Mouse (Mus musculus): ENCODE results near the gene Mfsd4a.
A peak's percentile ranks its signal among the peaks of the same experiment; 100 is the strongest.

Gene Mfsd4a

DNA sequence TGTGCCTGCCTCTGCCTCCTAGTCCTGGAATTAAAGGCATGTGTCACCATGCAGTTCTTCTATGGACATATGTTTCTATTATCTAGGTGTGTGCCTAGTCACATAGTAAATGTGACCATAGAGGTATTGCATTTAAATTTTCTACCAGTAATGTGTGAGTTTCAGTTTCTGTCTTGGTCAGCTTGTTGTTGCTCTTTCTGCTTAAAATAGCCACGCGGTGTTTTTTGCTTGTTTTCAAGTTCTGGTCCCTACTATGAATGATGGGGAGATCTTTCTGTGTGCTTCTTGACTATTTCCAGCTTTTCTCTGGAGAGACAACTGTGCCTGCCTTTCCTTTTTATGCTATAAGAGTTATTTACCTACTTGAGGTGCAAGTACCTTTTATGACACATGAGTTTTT is 56.1 kb downstream of the Mfsd4a start:
- DNase-seq, result no peak

DNA sequence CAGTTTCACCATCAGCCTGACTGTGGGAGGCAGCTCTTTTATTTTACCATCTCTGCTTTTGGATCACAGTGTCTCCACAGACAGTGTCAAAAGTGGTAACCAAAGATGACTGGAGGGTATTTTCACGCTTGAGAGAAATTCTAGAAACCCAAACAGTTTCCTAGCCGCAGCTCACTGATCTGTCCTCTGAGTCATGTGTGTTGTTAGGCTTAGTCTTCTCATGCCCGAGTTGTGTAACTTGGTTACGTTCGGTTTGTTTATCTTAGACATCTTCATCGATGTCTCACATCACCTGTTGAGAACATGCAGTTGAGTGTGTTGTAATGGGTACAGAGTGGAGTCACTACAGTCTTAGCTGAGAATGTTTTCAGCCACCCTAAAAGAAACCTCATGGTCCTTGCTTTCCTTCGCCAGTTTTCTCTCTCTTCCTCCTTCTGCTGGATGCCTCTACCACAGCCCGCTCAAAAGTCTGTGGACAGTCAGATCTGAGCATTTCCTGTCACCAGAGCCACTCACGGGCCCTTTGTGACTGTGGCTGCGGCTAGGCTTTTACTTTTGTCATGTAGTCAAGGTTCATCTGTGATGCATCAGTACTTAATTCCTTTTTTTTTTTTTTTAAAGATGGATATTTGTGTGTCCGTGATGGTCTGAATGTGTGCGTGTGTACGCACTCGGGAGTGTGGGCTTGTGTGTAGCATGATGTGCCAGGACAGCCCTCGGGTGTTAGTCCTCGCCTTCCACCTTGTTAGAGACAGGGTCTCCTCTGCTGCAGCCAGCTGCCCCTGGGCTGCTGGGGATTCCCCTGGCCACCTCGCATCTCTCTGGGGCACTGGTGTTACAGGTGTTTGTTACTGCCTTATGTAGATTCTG is 57.0 kb downstream of the Mfsd4a start:
- no peak for DNase-seq

GRCm38 (mm10) chr1:132008881-132009644 is 58.8 kb downstream of the Mfsd4a start:
- no peak for DNase-seq

DNA sequence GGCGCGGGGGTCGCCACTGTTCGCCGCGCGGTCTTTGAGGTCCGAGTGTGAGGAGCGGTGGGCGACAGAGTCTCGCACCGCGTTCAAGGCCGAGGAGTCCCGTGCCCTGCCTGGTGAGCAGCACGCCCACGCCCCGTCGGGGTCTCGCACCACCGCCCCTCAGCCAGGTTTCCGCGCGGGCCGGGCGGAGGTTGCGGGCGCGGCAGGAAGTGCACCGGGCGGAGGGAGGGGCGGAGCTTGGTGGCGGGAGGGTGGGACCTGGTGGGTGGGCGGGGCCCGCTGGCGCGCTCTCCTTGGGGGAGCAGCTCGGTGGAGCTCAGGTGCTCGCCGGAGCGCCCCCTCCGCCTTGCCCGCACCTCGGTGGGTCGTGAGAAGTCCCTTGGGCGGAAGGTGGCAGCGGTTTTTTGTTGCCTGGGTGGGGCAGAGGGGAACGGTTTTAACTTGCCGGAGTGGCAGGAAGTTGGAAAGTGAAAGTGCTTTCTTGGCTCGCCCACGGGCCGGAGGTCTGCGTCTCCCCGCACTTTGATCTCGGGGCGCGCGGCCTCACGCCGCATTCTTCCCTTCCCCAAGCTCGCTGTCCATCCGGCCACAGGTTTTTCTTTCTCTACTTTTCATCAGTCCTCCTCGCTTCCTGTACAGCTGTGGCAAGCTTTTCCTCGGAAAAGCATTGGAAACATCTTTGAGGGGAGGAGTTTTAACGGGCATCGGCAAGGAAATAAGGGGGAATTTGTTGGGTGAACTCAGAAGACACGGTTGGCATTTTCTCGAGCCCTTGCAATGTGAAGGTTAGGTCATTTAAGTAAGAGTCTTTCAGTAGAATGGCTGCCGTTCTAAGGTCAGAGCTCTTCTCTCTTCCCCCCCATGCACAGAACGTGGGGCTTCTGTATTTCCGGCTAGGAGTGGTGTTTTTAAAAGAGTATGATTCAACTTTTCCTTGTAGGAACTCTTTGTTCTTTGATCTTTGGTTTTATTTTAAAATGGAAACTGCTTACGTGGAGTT is 59.7 kb downstream of the Mfsd4a start:
- DNase-seq, result peak; percentile 87

- peak; percentile 96 for DNase-seq
These were observed 60.5 kb downstream of the Mfsd4a start, which contains the start of gene Elk4 for GRCm38 (mm10) chr1:132007282-132007815. TSS of gene Elk4 (plus strand) at chr1:132007607.

DNA sequence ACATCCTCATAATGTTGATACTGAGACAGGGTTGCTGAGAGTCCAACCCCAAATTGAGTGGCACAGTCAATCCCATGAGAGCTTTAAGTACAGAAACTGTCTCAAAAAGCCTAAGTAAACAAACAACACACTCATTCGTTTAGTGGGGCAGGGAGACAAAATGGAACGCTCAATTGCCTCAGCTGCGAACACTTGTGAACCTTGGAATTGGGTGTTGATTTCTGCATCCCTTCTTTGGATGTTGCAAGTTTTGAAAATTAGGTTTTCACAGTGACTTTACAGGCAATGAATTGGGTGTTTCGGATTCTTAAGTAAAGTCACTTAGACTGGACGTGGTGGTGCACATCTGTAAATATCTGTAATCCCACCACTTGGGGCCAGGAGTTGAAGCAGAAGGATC is 61.1 kb downstream of the Mfsd4a start:
- DNase-seq, result no peak

- peak; percentile 43 for DNase-seq
These were observed 61.8 kb downstream of the Mfsd4a start for GRCm38 (mm10) chr1:132006046-132006445.

DNA sequence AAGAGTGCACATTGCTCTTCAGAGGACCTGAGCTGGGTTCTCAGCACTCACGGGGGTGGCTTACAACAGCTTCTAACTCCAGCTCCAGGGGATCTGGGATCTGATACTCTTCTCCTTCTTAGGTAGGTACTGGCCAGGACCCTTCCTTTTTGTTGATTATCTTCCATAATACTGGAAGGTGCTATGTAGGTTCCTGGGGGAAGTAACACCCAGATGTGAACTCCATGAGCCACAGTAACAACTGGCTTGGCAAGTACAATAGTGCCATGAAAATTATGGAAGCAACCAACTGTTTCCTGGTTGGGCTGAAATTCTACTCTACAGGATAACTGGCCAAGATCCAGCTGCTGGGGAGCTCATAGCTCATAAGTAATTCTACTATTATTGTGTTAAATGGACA is 62.4 kb downstream of the Mfsd4a start:
- DNase-seq, result no peak

DNA sequence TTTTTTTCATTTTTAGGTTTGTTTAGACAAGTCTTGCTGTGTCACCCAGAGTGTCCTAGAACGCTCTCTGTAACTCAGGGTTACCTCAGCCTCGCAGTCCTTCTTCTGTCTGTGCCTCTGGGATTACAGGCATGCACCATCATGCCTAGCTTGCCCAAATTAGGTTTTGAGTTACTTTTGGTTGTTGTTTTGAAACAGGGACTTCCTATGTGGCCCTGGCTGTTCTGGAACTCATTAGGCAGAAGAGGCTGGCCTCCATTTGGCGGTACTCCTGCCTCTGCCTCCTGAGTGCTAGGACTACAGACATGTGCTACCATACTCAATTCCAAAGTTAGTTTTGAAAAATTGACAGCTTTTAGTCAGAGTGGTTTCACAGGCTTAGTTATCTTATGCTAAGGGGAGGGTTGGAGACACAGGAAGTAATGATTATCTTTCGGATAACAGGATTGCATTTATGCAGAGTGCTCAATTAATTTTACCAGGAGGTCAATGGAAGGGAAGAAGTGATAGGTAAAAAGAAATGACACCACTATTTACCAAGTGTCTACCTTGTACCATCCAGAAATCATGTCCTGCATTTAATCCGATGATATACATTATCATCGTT is 63.2 kb downstream of the Mfsd4a start:
- no peak for DNase-seq

DNA sequence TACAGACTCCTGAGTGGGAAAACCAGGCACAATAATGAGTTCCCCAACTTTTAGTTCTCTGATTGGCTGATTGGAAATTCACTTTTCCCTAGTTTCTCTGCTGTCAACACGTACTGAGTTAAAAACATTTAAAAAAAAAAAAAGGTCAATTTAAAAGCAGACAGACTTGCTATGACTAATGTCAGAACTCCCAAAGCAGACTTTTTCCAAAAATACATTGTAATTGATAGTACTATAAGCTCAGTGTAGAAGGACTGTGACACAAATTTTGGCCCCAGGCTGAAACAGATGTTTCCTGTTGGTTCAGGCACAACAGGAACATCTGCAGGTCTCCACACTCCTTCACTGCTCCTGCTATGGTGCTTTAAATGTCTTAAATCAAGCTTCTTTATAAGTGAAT is 64.0 kb downstream of the Mfsd4a start:
- no peak for DNase-seq

DNA sequence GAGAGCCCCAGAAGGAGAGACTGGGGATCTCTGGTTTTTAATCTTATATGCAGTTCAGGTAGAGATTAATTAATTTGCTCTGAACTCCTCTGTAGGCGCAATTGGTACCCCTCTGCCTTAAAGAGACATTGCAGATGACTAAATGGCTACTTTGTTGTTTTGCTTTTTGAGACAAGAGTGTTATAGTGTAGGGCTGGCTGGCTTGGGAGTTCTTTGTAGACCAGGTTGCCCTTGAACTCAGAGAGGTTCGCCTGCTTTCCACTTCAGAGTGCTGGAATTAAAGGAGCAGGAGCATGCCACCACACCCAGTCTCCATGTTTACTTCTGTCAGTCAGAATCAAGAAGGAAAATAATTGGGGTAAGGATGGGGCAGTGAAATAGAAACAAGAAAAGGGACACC is 64.8 kb downstream of the Mfsd4a start:
- no peak for DNase-seq

DNA sequence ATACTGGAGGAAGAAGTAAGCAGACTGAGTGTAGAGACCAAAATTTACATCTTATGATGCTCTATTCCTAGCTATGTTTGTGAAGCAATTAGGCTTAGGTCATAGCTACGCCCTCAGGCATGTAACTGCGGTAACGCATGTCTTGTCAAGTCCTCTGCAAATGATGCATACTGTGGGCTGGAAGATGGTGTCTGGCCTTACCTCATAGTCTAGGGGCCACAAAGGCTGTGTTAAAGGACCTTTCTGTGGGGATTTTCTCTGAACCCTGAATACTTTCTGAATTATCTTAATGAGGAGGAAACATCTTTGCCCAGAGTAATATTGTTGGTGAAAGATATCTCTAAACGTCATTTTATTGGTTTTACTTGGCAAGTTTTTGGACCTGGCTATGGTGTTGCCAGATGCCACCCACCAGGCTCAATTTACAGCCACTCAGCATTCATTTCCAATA is 66.0 kb downstream of the Mfsd4a start:
- DNase-seq, result no peak

DNA sequence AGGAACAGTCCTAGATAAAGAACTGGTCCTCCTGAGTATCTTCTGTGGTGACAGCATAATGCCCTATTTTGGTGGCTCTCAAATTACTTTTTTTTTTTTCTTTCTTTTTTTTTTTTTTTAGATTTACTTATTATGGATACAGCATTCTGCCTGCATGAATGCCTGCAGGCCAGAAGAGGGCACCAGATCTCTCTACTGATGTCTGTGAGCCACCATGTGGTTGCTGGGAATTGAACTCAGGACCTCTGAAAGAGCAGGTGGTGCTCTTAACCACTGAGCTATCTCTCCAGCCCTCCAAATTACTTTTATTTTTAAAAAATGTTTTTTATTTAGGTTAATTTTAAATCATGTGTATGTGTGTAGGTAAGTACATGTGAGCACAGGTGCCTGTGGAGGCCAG is 67.4 kb downstream of the Mfsd4a start:
- DNase-seq, result no peak

GRCm38 (mm10) chr1:131995062-131995461 is 72.8 kb downstream of the Mfsd4a start:
- peak; percentile 81 for DNase-seq

DNA sequence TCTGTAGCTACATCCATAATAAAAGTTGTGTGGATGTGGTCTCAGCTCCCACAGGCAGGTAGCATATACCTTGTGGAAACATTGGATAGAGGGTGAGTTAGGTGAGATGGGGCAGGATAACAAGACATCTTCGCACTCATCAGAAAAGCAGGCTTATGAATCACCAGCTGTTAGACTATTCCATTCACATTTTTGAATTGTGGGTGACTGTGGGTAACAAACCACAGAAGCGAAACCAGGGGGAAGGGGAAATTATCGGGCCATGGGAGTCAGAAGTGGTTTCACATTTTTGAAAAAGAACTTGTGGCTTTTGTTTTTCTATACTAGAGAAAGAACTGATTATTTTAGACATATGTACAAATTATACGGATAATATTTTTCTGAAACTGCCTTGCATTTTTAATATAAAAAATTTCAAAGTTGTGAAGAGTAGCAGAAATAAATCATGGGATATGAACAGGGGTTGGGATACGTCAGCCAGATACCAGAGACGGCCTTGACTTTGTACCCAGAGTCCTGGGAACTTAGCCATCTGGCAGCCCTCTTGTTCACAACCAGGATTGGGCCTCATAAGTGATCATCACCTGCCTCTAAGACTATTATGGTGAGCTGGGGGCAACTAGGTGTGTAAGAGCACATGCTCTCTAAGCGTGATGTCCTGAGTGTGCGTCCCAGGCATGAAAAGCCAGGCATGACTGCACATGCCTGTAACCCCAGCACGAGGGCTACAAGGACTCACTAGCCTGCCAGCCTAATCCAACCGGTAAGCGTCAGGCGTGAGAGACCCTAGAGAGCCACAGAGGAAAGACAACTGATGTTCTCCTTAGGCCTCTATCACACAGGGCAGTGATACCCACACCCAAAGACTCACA is 74.5 kb downstream of the Mfsd4a start:
- no peak for DNase-seq

- no peak for DNase-seq
These were observed 75.3 kb downstream of the Mfsd4a start for GRCm38 (mm10) chr1:131992561-131993001.

- no peak for DNase-seq
These were observed 77.6 kb downstream of the Mfsd4a start for GRCm38 (mm10) chr1:131990083-131990760.

- DNase-seq, result no peak
These were observed 78.4 kb downstream of the Mfsd4a start for GRCm38 (mm10) chr1:131989476-131989875.

- DNase-seq, result no peak
These were observed 80.4 kb downstream of the Mfsd4a start for GRCm38 (mm10) chr1:131987432-131987831.

- no peak for DNase-seq
These were observed 84.1 kb downstream of the Mfsd4a start for GRCm38 (mm10) chr1:131983806-131984205.

Data from lung, postnatal 10 days (tissue).